Mouse (Mus musculus): Measurements from ENCODE around the gene Tmem9b.

DNA sequence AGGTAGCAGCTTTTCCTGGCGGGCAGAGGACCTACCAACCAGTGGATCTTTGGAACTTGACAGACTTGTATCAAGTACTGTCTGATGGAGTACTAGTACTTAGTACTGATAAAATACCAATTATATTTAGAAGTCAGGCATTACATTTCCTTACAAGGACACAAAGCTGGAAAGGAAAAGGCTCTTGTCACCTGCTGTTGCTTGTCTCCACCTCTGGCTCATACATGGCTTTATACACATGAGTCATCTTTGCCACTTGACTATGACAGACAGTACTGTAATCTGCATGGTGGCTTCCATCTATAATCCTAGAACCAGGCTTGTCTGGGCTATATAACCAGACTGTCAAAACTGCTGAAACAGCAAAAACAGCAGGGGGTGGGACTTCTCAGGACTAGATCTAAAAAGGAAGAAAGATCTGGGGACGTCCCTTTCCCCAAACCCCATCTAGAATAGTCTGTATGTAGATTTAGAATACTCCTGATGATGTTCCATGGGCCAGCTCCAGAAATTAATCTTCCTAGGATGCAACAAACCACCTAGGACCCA, 39.2 kb downstream of the Tmem9b start:
- no peak for TF ChIP-seq CTCF (IDR thresholded peaks at IDR 0.05; ENCODE audit: extremely low read depth, insufficient read length, insufficient replicate concordance, low read depth, low read length)
- no peak for TF ChIP-seq POLR2A (IDR thresholded peaks at IDR 0.05; ENCODE audit: low read depth, low read length)

Data from small intestine, adult 2 months (tissue).